Mouse (Mus musculus) CH12.LX (cell line): Measurements from ENCODE around the gene Vps11.

Experiments used
- CHD2 ChIP-seq: IDR thresholded peaks from 2 replicates; pipeline ENCODE4 v1.6.1; 2011; ENCODE audit warnings: low read length, improper control_type of control experiment
- CTCF ChIP-seq, 2 experiments: IDR thresholded peaks in 1 of 2; conservative IDR thresholded peaks in 1 of 2; 2 replicates each; pipeline ENCODE4 v1.5.1; 2011 to 2012; ENCODE audit warnings: low read depth in 2 of 2, low read length in 2 of 2, improper control_type of control experiment in 1 of 2, inconsistent platforms in 1 of 2, mild to moderate bottlenecking in 1 of 2, moderate library complexity in 1 of 2
- KAT2A ChIP-seq: IDR thresholded peaks from 2 replicates; pipeline ENCODE4 v1.6.1; 2012; ENCODE audit warnings: low read length, improper control_type of control experiment, inconsistent platforms; ENCODE audit not compliant: insufficient replicate concordance
- MAX ChIP-seq: IDR thresholded peaks from 2 replicates; pipeline ENCODE4 v1.6.1; 2011; ENCODE audit warnings: low read length, improper control_type of control experiment
- MEF2A ChIP-seq: IDR thresholded peaks from 2 replicates; pipeline ENCODE4 v1.6.1; 2014; ENCODE audit warnings: low read depth, mild to moderate bottlenecking, inconsistent platforms, low read length, improper control_type of control experiment, borderline replicate concordance
- POLR2A ChIP-seq: IDR thresholded peaks from 2 replicates; pipeline ENCODE4 v1.6.1; 2011; ENCODE audit warnings: low read depth, mild to moderate bottlenecking, improper control_type of control experiment, low read length
- POLR2AphosphoS2 ChIP-seq: IDR thresholded peaks from 2 replicates; pipeline ENCODE4 v1.6.1; 2011; ENCODE audit warnings: low read depth, low read length, improper control_type of control experiment
- RCOR1 ChIP-seq: conservative IDR thresholded peaks from 2 replicates; pipeline ENCODE4 v1.6.1; 2012; ENCODE audit warnings: low read depth, mild to moderate bottlenecking, inconsistent platforms, low read length, improper control_type of control experiment
- SMC3 ChIP-seq: IDR thresholded peaks from 2 replicates; pipeline ENCODE4 v1.6.1; 2011; ENCODE audit warnings: low read depth, low read length, improper control_type of control experiment
- ZKSCAN1 ChIP-seq: IDR thresholded peaks from 2 replicates; pipeline ENCODE4 v1.6.1; 2012; ENCODE audit warnings: low read depth, inconsistent platforms, low read length, improper control_type of control experiment, borderline replicate concordance

DNA sequence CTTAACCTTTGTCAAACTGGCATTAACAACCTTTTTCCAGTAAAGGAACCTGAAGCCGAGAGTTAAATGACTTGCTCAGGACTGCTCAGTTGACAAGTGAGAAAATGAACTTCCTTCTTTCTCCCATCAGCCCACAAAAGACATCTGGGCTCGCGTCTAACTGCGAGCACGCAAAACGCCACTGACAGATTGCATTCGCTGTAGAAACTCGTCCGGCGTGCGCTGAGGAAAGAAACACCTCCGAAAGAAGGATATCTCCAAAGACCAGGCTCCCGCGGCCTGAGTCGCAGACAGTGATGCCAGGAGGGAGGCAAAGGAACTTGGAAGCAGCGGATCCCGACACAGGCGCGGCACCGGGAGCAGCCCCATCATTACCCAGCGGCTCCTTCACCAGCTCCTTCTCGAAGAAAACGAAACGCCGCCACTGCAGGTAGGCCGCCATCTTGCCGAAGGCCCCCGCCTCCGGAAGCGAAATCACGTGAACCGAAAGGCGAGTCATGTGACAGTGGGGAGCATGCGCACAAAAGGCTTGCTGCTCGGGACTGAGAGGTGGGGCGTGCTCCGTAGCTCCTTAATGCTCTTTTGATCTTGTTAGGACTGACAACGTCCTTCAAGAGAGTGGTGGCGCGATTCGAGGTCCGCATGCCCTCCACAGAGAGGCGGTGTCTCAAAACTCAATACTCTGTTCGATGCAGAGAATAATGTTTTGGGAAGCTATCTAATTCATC, at the start of gene Vps11:
- TF ChIP-seq POLR2AphosphoS2 (peak; percentile 65; the same call in 1 of the 2 replicates), CTCF (conservative IDR thresholded peaks at IDR 0.05 in 1 of 2, IDR thresholded peaks at IDR 0.05 in 1 of 2; ENCODE audit: low read depth in 2 of 2, low read length in 2 of 2) (peak in 1 of 2 experiments; percentile 38; a peak in 1 of 4 replicates), KAT2A (peak; percentile 80; the same call in 1 of the 2 replicates), POLR2A (peak; percentile 83), CHD2 (no peak), MAX (peak; percentile 98), MEF2A (peak; percentile 68), SMC3 (no peak), RCOR1 (0 out of 2 replicates have a peak, but pooled peaks have one; percentile 50), ZKSCAN1 (no peak)
